Mouse (Mus musculus): ENCODE results near the gene Try5. TPM values are rescaled to one million over a fixed set of nuclear protein-coding genes. Genes with fewer than 3 reads are reported as not detected.
"Not testable (repeated sequence)": the region's sequence is repeated elsewhere in the genome, so short reads cannot be mapped to it uniquely, and the experiment has no call there.

Try5 gene
- polyA plus RNA-seq (2012; rRNA removed) = 0.08 and 0.60 TPM in 2 replicates

GRCm38 (mm10) chr6:41316741-41317140 is at the start of gene Try5:
Gene Try5, minus strand, starts transcription at chr6:41316841.
- not testable (repeated sequence) for DNase-seq (ENCODE audit: low spot score)

DNA sequence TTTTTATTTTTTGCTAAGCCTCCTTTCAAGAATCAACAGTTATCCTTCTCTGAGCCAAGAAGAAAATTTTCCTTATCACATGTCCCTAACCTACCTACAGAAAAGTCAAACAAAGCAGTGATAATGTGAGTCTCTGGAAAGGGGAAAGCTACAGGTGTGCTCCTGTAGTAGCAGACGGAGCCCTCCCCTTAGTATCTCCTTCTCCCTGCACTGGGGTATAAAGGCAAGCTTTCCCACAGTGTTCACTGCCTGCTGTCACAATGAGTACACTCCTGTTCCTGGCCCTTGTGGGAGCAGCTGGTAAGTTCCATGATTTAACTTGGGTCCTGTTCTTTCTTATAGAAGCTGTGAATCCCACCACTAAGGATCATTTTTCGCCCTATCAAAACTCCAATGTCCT is 37.3 kb upstream of the Try5 start, which contains the start of gene Try10:
Gene Try10, plus strand, starts transcription at position 174 of the 400 bp plus-strand sequence.
- DNase-seq (ENCODE audit: low spot score) = no peak

- DNase-seq (ENCODE audit: low spot score) = no peak
These were observed 14.7 kb downstream of the Try5 start, which contains the start of gene Try4 for GRCm38 (mm10) chr6:41301969-41302368. Gene Try4, plus strand, starts transcription at chr6:41302269.

GRCm38 (mm10) chr6:41298255-41298654 is 18.4 kb downstream of the Try5 start:
- DNase-seq (ENCODE audit: low spot score) = no peak

GRCm38 (mm10) chr6:41266140-41266539 is 50.5 kb downstream of the Try5 start:
- no peak for DNase-seq (ENCODE audit: low spot score)

DNA sequence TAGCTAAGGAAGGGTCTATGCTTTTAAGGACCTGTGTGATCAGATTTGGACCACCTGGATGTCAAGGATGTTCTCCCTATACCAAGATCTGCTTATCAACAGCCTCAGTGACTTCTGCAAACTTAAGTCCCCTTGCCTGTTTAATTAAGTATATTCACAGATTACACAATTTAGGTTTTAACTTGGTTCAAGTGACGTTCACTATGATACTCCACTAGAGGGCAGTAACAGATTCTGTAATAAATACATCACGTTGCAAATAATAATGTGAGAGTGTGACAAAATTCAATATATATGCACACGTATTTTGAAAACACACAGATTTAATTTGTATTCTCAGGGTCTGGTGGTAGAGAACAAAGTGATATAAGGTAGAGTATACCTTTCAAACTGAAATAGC is 53.8 kb downstream of the Try5 start:
- DNase-seq (ENCODE audit: low spot score) = no peak

Other genes with a start within 250 kb of the Try5 start
- 0.23 and 1.2 TPM in 2 replicates for gene Try4, start 14.6 kb downstream of the Try5 start, polyA plus RNA-seq (2012; rRNA removed)
- not detected in 2 replicates for gene Try10, start 37.3 kb upstream of the Try5 start, polyA plus RNA-seq (2012; rRNA removed)
- not detected in 2 replicates for gene Prss3, start 60.8 kb upstream of the Try5 start, polyA plus RNA-seq (2012; rRNA removed)
- gene Gm5771, start 75.5 kb upstream of the Try5 start, polyA plus RNA-seq (2012; rRNA removed) = not detected in 2 replicates
- not detected in 2 replicates for gene Gm10334, start 129.3 kb upstream of the Try5 start, polyA plus RNA-seq (2012; rRNA removed)
- gene Prss1, start 142.1 kb upstream of the Try5 start, polyA plus RNA-seq (2012; rRNA removed) = not detected in 2 replicates
- gene Prss2, start 204.9 kb upstream of the Try5 start, polyA plus RNA-seq (2012; rRNA removed) = 0.12 and 1.0 TPM in 2 replicates

All from urinary bladder, adult 2 months (tissue).